Mouse (Mus musculus): ENCODE measurements around the gene Pate3. TPM values are rescaled to one million over a fixed set of nuclear protein-coding genes. Genes with fewer than 3 reads are reported as not detected.

Pate3 gene
- total RNA-seq (2012; rRNA removed) (not detected in 2 replicates), total RNA-seq (2014; rRNA removed) (not detected in 2 replicates), polyA plus RNA-seq (2012; ENCODE audit: insufficient read length, low read depth) (not detected in 2 replicates)

- H3K27ac ChIP-seq (ENCODE audit: insufficient read depth, low read depth): no peak within 1 kb of the TSS
- no peak within 1 kb of the TSS for H3K4me3 ChIP-seq (replicated peaks in 1 of 3; ENCODE audit: low read depth in 2 of 3, low read length in 2 of 3, poor library complexity in 1 of 3)
- H3K36me3 ChIP-seq (replicated peaks in 1 of 2; ENCODE audit: control insufficient read depth in 1 of 2, insufficient read depth in 1 of 2, low read length in 1 of 2): no peaks in the 10 kb centered on the region
- H3K9ac ChIP-seq (ENCODE audit: insufficient read depth, low read depth): no peak within 1 kb of the TSS
- dilution Hi-C loops (cut with MboI; ENCODE audit: extremely low pct_ligation_motif_present, extremely low pct_unique_long_range_greater_than_20kb, low sequenced_read_pairs) (no loop called here), in situ Hi-C loops (cut with MboI; ENCODE audit: low pct_ligation_motif_present, low pct_unique_long_range_greater_than_20kb, low sequenced_read_pairs) (no loop called here)
- H3K27me3 ChIP-seq (replicated peaks): no peaks in the 10 kb centered on the region
- no peaks in the 10 kb centered on the region for H3K79me2 ChIP-seq (replicated peaks; ENCODE audit: control insufficient read depth, extremely low read depth, insufficient read depth, poor library complexity, severe bottlenecking)
- TF ChIP-seq UBTF (IDR thresholded peaks at IDR 0.05; ENCODE audit: low read depth, low read length) (no peak), SMC3 (IDR thresholded peaks at IDR 0.05; ENCODE audit: low read depth, low read length) (no peak), NELFE (IDR thresholded peaks at IDR 0.05; ENCODE audit: low read depth, low read length) (no peak), POLR2A (IDR thresholded peaks at IDR 0.05; ENCODE audit: low read depth, low read length) (no peak), CHD1 (IDR thresholded peaks at IDR 0.05; ENCODE audit: low read depth, low read length) (no peak)
- no peaks in the 10 kb centered on the region for H3K9me3 ChIP-seq (replicated peaks; ENCODE audit: low read length)
- H3K4me1 ChIP-seq (ENCODE audit: control insufficient read depth in 1 of 2, insufficient read depth in 2 of 2): no peaks in the 10 kb centered on the region
- no peak for DNase-seq (ENCODE audit: extremely low read depth)
- H3K4me2 ChIP-seq (ENCODE audit: insufficient read depth, low read depth, poor library complexity, severe bottlenecking): no peak within 1 kb of the TSS
These were observed at the start of gene Pate3 for GRCm38 (mm10) chr9:35648102-35648501. TSS of gene Pate3 (minus strand) at chr9:35648202.

- dilution Hi-C loops (cut with MboI; ENCODE audit: extremely low pct_ligation_motif_present, extremely low pct_unique_long_range_greater_than_20kb, low sequenced_read_pairs): no loop called here
- in situ Hi-C loops (cut with MboI; ENCODE audit: low pct_ligation_motif_present, low pct_unique_long_range_greater_than_20kb, low sequenced_read_pairs): no loop called here
- no peaks in the 10 kb centered on the region for H3K36me3 ChIP-seq (replicated peaks in 1 of 2; ENCODE audit: control insufficient read depth in 1 of 2, insufficient read depth in 1 of 2, low read length in 1 of 2)
- TF ChIP-seq SMC3 (IDR thresholded peaks at IDR 0.05; ENCODE audit: low read depth, low read length) (no peak), HCFC1 (IDR thresholded peaks at IDR 0.05; ENCODE audit: low read depth, low read length) (no peak), POLR2AphosphoS2 (IDR thresholded peaks at IDR 0.05; ENCODE audit: low read depth, low read length) (no peak), ETS1 (conservative IDR thresholded peaks at IDR 0.05; ENCODE audit: low read depth, low read length) (no peak), MEF2A (IDR thresholded peaks at IDR 0.05; ENCODE audit: borderline replicate concordance, low read depth, low read length) (no peak), RAD21 (IDR thresholded peaks at IDR 0.05; ENCODE audit: low read depth, low read length) (no peak), ZNF384 (IDR thresholded peaks at IDR 0.05; ENCODE audit: low read depth, low read length) (no peak), NELFE (IDR thresholded peaks at IDR 0.05; ENCODE audit: low read depth, low read length) (no peak), SIN3A (IDR thresholded peaks at IDR 0.05; ENCODE audit: low read length) (no peak), RCOR1 (conservative IDR thresholded peaks at IDR 0.05; ENCODE audit: low read depth, low read length) (no peak), USF2 (conservative IDR thresholded peaks at IDR 0.05; ENCODE audit: low read depth, low read length) (no peak), MAZ (IDR thresholded peaks at IDR 0.05; ENCODE audit: low read depth, low read length) (no peak), KAT2A (IDR thresholded peaks at IDR 0.05; ENCODE audit: insufficient replicate concordance, low read length) (no peak), GABPA (IDR thresholded peaks at IDR 0.05; ENCODE audit: insufficient replicate concordance, low read depth, low read length) (no peak), ZMIZ1 (IDR thresholded peaks at IDR 0.05; ENCODE audit: low read depth, low read length) (no peak), ZKSCAN1 (IDR thresholded peaks at IDR 0.05; ENCODE audit: borderline replicate concordance, low read depth, low read length) (no peak), PAX5 (IDR thresholded peaks at IDR 0.05; ENCODE audit: low read length) (no peak)
- no peak overlapping the region for H3K4me3 ChIP-seq (replicated peaks in 1 of 3; ENCODE audit: low read depth in 2 of 3, low read length in 2 of 3, poor library complexity in 1 of 3)
- H3K9me3 ChIP-seq (replicated peaks; ENCODE audit: low read length): no peaks in the 10 kb centered on the region
- no peak overlapping the region for H3K9ac ChIP-seq (ENCODE audit: insufficient read depth, low read depth)
- no peaks in the 10 kb centered on the region for H3K4me1 ChIP-seq (ENCODE audit: control insufficient read depth in 1 of 2, insufficient read depth in 2 of 2)
- no peak for DNase-seq (ENCODE audit: extremely low read depth)
- H3K27me3 ChIP-seq (replicated peaks): peaks cover 9% of the 10 kb centered on the region
- no peaks in the 10 kb centered on the region for H3K79me2 ChIP-seq (replicated peaks; ENCODE audit: control insufficient read depth, extremely low read depth, insufficient read depth, poor library complexity, severe bottlenecking)
- H3K4me2 ChIP-seq (ENCODE audit: insufficient read depth, low read depth, poor library complexity, severe bottlenecking): no peak overlapping the region
- H3K27ac ChIP-seq (ENCODE audit: insufficient read depth, low read depth): no peak overlapping the region
These were observed 43.9 kb upstream of the Pate3 start for GRCm38 (mm10) chr9:35691924-35692323.

Data from CH12.LX (cell line).